Comparison of ENCODE assay signal across 14 mouse cellular contexts in genomic region chr15:6861617-6862016, GRCm38 (mm10). TPM values are rescaled to one million over a fixed set of nuclear protein-coding genes. Genes with fewer than 3 reads are reported as not detected.
DNase-seq lines count a peak whose midpoint lies in the region; ATAC-seq and TF ChIP-seq lines count a peak whose summit lies in the region.
"Had no signal": no experiment of that assay in that cellular context is flagged by ENCODE, and none has a peak within 500 bp of the region (broad histone marks: within the 10 kb centered on the region; RNA-seq: fewer than 3 reads in every experiment).

No protein-coding gene starts in this region.

- no peak overlapping the region for H3K27ac ChIP-seq in lung, embryonic 14.5 days (ENCODE audit: low read depth)
- no peak overlapping the region; the same call in 1 of the 2 replicates for H3K27ac ChIP-seq in stomach, postnatal 0 days (replicated peaks)
- H3K27ac ChIP-seq: forebrain, embryonic 15.5 days; limb, embryonic 12.5 days; macrophage had no signal

- no peak for TF ChIP-seq CTCF in lung, embryonic 14.5 days (IDR thresholded peaks at IDR 0.05; ENCODE audit: low read depth)
- TF ChIP-seq CTCF in stomach, postnatal 0 days (IDR thresholded peaks at IDR 0.05; ENCODE audit: low read depth) = no peak

- ATAC-seq in lung, embryonic 14.5 days (ENCODE audit: insufficient read depth) = peak; percentile 85
- ATAC-seq in stomach, postnatal 0 days (ENCODE audit: low FRiP score, low TSS enrichment) = peak; percentile 38; the same call in 1 of the 2 replicates
- ATAC-seq: forebrain, embryonic 15.5 days had no signal

- H3K4me1 ChIP-seq in lung, embryonic 14.5 days (ENCODE audit: insufficient read depth) = no peaks in the 10 kb centered on the region; the same call in 1 of the 2 replicates
- H3K4me1 ChIP-seq in stomach, postnatal 0 days (replicated peaks; ENCODE audit: control insufficient read depth, insufficient read depth) = no peaks in the 10 kb centered on the region; the same call in 1 of the 2 replicates
- H3K4me1 ChIP-seq: forebrain, embryonic 15.5 days; limb, embryonic 12.5 days had no signal

- no peaks in the 10 kb centered on the region for H3K27me3 ChIP-seq in lung, embryonic 14.5 days (ENCODE audit: insufficient read depth, low read length)
- H3K27me3 ChIP-seq in stomach, postnatal 0 days (ENCODE audit: control insufficient read depth, insufficient read depth, low read length) = no peaks in the 10 kb centered on the region
- H3K27me3 ChIP-seq: limb, embryonic 12.5 days had no signal

- no peak for TF ChIP-seq EP300 in stomach, postnatal 0 days (optimal IDR thresholded peaks at IDR 0.05)

- no peak overlapping the region for H3K4me3 ChIP-seq in lung, embryonic 14.5 days (ENCODE audit: low read depth, low read length)
- no peak overlapping the region for H3K4me3 ChIP-seq in stomach, postnatal 0 days (ENCODE audit: low read depth, low read length)
- H3K4me3 ChIP-seq: forebrain, embryonic 15.5 days; limb, embryonic 12.5 days had no signal

- no peaks in the 10 kb centered on the region for H3K36me3 ChIP-seq in lung, embryonic 14.5 days (ENCODE audit: insufficient read depth)
- no peaks in the 10 kb centered on the region for H3K36me3 ChIP-seq in stomach, postnatal 0 days (ENCODE audit: control insufficient read depth, insufficient read depth, low read length)
- H3K36me3 ChIP-seq: forebrain, embryonic 15.5 days; limb, embryonic 12.5 days had no signal

- peak; percentile 24 for DNase-seq in gastrocnemius, adult 18-20 months (ENCODE audit: low spot score)
- no peak for DNase-seq in gastrocnemius, postnatal 4 days (ENCODE audit: low spot score in 2 of 2)
- DNase-seq in lung, embryonic 14.5 days = peak; percentile 65
- no peak for DNase-seq in lung, postnatal 25 days (ENCODE audit: low spot score)
- peak; percentile 35 to 57 for DNase-seq in heart, postnatal 14 days
- DNase-seq in stomach, postnatal 0 days (ENCODE audit: low spot score) = no peak
- DNase-seq in right cerebral cortex, adult 2 months (ENCODE audit: low spot score in 2 of 2) = no peak
- no peak for DNase-seq in left cerebral cortex, postnatal 4 days
- DNase-seq: adrenal gland, postnatal 25 days; right cerebral cortex, adult 18-20 months had no signal

- intact Hi-C loops in heart, postnatal 14 days (cut with DNase I) = no loop called here
- intact Hi-C loops in left cerebral cortex, postnatal 4 days (cut with DNase I) = no loop called here

- H3K9ac ChIP-seq in lung, embryonic 14.5 days = no peak overlapping the region
- H3K9ac ChIP-seq in stomach, postnatal 0 days (ENCODE audit: low read length) = no peak overlapping the region
- H3K9ac ChIP-seq: forebrain, embryonic 15.5 days; limb, embryonic 12.5 days had no signal

- H3K4me2 ChIP-seq in lung, embryonic 14.5 days = no peak overlapping the region
- no peak overlapping the region for H3K4me2 ChIP-seq in stomach, postnatal 0 days (replicated peaks; ENCODE audit: low read depth)
- H3K4me2 ChIP-seq: forebrain, embryonic 15.5 days; limb, embryonic 12.5 days had no signal

- H3K9me3 ChIP-seq in lung, embryonic 14.5 days (ENCODE audit: low read depth, low read length) = no peaks in the 10 kb centered on the region
- no peaks in the 10 kb centered on the region for H3K9me3 ChIP-seq in stomach, postnatal 0 days (ENCODE audit: control insufficient read depth, low read length)
- H3K9me3 ChIP-seq: forebrain, embryonic 15.5 days; limb, embryonic 12.5 days had no signal

- WGBS in lung, embryonic 14.5 days = 46% methylated on average over 7 of the region's 7 CpGs
- 39% methylated on average over 7 of the region's 7 CpGs for WGBS in stomach, postnatal 0 days

RNA-seq across cellular contexts. Expression of gene Osmr, which starts 13.2 kb away (rescaled TPM):
- total RNA-seq in gastrocnemius, adult 18-20 months (2021) = 1 to 10 TPM; 3.7 to 6.0 TPM
- 1 to 10 TPM; 5.5 to 6.6 TPM for total RNA-seq in gastrocnemius, postnatal 4 days (2021)
- polyA plus RNA-seq in lung, embryonic 14.5 days (2014; fragmentation: Nextera tagmentation; extraction: Ambion mirVana) = 0.50 and 0.74 TPM in 2 replicates
- total RNA-seq in heart, postnatal 14 days (2021) = 10 to 100 TPM; 11.1 to 13.5 TPM
- polyA plus RNA-seq in stomach, postnatal 0 days (2015; fragmentation: Nextera tagmentation; extraction: Ambion mirVana) = 1.7 and 2.5 TPM in 2 replicates
- 1 to 10 TPM; 3.6 to 3.7 TPM for total RNA-seq in left cerebral cortex, postnatal 4 days (2021)
- total RNA-seq: common myeloid progenitor, adult 5-6 weeks had no signal
- polyA plus RNA-seq: macrophage had no signal

Comparison
In these comparisons a context has a peak if more than half of its experiments do, and no peak if none do; other contexts are left out.
1. DNase-seq: peak in gastrocnemius, adult 18-20 months (single experiment), lung, embryonic 14.5 days (single experiment) and heart, postnatal 14 days (2 of 2); none in gastrocnemius, postnatal 4 days (0 of 2), lung, postnatal 25 days (single experiment), stomach, postnatal 0 days (single experiment), right cerebral cortex, adult 2 months (0 of 2) and left cerebral cortex, postnatal 4 days (single experiment).